Mouse (Mus musculus) MN1 (cell line): ENCODE measurements at regions not wholly inside any gene's neighbourhood (a gene's known extent, or its start where the extent isn't known, plus 50 kb on each side); places are given as distances from the start of the nearest gene placed in this dataset.

ENCODE experiments used
- DNase-seq: peaks from one replicate; pipeline ENCODE4 v3.0.0-alpha.2; 2016; ENCODE audit warnings: low spot score

DNA sequence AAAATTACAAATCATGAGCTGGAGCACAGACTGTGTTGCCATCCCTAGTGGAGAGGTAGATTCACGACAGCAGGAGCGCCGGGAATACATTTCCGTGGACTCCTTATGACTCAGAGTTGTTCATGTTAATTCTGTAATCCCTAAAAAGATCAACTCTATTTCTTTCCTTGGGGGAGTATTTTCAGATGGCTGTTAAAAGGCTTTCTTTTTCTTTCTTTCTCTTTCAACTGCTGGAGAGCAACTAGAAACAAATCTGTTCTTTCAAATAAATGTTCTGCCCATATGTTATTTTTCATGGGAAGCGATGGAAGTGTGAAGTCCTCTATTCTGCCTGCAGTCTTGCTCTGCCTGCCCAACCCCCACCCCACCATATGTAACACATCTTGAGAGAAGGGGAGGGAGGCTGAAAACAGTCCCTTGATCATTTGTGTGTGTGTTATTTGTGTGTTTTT lies 401.4 kb upstream of the Dcn start:
- no peak for DNase-seq

- DNase-seq = no peak
Measured at GRCm38 (mm10) chr10:97079575-97079974, 399.8 kb upstream of the Dcn start.

GRCm38 (mm10) chr10:97087286-97087685 lies 392.1 kb upstream of the Dcn start:
- no peak for DNase-seq

DNA sequence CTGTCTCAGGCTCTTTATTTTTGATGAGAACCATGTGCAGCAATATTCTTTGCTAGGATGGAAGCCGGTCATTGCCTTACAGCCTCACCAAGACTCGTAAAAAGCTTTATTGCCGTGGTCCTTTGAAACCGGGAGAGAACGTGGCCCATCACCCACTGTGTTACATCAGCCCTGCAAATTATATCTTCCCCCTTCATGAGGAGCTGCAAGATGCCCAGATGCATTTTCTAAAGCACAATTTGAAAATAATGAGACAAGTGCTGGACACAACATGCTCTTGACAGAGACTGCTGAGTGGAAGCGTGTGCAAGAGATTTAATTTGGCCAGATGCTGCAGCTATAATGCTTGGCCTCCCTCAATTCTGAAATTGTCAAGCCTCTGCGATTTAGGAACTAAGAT lies 389.2 kb upstream of the Dcn start:
- no peak for DNase-seq

DNA sequence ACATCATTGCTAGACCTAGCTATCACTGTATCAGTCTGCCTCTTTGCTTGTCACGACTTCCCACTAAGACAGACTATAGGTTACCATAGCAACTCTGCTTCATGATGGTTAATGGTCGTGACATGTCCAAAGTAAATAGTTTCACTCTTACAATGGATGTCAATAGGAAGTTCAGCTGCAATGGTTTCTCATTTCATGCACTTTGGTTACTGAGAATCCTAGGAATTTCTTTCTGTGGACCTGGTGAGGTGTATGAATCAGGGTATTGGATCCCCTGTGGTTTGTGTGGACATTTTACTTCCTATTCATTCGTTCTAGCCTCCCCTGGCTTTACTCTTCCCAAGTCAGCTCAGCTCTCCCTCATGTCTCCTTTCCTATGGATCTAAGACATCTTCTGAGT lies 385.5 kb upstream of the Dcn start:
- DNase-seq = no peak

DNA sequence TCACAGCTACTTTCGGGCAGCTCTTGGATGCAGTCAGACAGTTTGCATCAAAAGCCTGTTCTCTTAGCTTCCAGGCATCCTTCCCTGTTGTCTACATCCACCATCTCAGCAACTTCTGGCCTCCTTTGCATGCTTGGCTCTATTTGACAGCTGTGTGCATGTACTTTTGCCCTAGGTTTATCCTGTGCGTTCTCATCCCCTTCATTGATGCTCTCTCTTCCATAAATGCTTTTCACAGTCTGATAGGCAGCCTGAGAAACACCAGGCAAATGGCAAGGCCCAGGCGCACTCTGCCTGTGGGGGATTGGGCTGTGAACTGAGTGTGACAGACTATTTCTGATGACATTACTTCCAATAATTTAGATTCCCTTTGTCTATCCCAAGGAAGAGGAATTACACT lies 364.9 kb upstream of the Dcn start:
- DNase-seq = no peak

DNA sequence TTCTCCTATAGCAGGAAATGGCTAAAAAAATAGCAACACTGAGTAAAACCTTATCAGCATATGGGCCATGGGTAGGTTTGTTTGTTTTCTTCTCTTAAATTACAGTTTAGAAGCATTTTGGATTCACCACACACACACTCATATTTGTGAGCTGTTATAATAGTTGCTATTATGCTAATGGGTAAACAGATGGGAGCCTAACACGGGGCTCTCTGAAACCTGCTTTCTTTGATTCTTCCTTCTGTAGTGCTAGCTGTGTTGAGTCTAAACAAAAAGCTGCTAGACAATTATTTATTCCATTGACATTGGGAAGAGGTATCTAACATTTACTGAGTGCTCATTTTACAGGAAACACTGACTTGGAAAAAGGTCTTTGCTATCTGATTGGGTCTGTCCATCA lies 356.7 kb upstream of the Dcn start:
- no peak for DNase-seq

DNA sequence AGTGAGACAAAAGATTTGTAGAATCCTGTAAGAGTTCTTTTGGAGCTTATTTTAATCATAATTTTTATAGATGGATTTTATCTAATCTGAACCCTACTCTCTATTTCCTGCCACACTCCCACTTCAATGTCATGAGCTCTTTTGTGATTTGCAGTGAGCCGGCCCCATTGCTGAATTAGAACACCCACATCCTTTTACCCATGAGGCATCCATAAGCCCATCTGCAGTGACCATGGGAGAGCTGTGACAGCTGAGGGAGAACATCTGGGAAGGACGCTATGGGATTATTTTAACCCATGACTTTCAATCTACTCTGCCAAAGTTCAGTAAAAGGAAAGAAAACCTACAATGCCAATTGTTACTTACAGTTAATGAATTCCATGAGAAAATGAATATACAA lies 337.8 kb upstream of the Dcn start:
- no peak for DNase-seq

DNA sequence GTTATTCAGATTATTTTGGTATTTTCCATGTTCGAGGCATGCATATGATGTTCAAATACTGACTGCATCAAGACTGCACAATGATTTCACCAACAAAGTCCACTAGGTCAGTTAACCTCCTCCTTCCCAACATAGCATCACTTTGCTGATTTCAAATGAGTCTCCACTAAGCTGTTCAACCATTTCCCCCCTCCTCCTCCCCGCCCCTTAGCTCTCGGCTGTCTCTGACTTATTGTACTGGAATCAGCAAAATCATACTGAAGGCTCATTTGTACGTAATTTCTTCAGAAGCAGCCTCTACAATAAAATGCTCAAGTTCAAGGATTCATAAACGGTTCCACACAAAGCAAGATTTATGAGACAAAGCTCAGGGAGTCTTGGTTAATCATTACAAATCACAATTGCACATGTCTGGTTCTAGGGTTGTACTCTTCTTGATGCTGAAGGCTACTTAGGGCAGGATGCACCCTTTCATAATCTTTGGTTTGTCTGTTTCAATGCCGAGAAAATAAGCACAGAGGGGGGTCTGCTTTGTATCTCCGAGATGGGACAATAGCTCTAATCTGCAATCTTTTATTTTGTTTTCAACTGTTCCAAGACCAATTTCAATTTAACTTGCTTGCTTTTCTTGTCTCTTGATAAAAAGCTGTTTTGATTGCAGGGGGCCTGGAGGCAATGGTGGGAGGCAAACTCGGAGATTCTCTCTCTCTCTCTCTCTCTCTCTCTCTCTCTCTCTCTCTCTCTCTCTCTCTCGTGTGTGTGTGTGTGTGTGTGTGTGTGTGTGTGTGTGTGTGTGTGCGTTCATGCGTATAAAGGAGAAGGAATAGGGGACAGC lies 320.6 kb upstream of the Dcn start:
- peak; percentile 24 for DNase-seq

DNA sequence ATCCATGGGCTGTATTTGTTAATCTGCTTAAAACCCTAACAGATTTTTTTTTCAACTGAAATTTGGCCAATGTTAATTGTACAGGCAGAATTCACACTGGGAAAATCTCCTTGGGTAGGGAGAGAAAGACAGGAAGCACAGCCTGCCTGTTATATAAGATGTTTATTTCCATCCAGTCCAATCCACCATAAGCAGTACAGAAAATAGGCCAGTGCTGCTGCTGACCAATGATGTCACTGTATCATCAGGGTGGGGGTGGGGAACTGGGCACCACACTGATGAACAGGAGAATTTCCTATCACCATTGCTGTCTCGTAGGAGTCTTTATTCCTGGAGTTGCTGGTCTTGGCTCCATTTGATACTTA lies 320.0 kb upstream of the Dcn start:
- DNase-seq = peak; percentile 56

DNA sequence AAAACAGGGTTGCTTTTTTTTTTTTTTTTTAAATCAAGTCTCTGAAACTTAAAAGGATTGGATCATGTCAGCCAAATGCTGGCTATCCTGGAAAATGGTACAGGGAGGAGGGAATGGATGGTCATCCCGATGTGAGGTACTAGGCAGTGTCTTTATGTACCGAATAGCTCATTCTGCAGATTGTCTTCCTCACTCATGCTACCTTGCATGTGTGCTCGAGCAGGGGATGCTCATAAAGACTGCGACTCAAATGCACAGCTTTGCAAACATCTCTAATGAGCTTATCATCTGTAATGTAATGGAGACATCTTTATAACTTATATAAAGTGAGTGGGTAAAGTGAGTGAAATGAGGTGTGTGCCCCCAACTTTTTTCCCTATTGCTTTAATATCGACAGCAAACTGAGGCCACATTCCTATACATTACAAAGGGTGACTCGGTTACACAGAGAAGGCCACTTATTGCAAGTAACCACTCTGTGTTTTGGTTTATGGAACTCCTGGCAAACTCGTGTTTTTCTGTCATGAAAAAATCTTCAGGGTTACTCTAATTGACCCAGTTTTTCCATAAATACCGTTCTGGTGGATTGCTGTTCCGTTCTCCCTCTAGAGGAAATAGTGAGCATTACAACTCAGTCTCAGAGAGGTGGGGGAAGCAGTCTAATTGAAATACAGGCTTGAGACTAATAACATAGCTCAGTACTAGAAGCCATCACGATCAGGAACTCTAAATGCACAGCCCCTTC lies 319.4 kb upstream of the Dcn start:
- peak; percentile 74 for DNase-seq

DNA sequence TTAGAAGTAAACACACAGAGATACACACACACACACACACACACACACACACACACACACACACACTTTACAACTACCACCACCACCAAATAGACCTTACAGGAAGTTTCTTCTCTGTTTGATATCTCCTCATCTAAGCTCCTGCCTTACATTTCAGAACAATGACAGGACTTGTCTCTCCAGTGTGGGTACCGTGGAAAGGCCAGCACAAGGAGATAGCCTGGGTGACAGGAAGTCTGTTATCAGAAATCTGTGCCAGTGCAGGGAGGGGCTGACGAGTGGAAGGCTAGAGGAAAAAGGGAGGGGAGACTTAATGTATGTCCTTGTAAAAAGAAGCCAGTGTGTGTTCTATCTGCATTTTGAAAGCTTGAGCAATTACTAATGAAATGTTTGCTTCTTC lies 318.5 kb upstream of the Dcn start:
- DNase-seq = peak; percentile 13

DNA sequence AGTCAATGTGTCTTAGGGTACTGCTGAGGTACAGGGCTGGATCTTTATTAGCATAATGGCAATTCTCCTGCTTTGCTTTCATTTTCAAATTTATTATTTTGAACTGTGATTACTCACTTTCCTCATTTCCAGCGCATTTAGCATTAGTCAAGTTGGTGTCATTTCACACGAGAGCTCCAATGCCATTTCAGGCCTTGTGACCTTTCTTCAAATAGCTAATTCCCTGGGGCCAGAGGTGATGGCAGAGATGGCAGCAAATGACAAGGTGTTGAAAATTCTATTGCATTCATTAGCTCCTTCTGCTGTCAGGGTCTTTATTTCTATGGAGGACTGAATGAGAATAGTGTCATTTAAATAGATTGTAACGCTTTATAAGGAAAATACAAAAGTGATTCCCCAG lies 300.9 kb upstream of the Dcn start:
- DNase-seq = no peak

DNA sequence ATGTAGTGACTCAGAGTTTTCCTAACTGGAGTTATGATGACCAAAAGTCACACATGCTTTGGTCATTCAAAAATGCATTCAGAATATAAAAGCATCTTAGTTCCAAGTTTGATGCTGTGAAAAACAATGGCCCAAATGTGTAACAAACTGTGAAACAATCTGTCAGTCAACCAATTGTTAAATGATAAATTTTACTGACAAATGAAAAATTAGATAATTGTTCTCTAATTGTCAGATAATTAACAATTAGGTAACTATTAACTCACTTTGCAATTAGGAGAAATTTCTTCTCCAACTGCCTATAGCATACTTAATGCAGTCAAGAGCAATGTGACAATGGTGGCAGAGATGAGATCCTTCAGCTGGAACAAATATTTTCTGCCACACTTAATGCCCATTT lies 289.7 kb upstream of the Dcn start:
- no peak for DNase-seq

- no peak for DNase-seq
Measured at GRCm38 (mm10) chr10:97211238-97211695, 268.1 kb upstream of the Dcn start.

DNA sequence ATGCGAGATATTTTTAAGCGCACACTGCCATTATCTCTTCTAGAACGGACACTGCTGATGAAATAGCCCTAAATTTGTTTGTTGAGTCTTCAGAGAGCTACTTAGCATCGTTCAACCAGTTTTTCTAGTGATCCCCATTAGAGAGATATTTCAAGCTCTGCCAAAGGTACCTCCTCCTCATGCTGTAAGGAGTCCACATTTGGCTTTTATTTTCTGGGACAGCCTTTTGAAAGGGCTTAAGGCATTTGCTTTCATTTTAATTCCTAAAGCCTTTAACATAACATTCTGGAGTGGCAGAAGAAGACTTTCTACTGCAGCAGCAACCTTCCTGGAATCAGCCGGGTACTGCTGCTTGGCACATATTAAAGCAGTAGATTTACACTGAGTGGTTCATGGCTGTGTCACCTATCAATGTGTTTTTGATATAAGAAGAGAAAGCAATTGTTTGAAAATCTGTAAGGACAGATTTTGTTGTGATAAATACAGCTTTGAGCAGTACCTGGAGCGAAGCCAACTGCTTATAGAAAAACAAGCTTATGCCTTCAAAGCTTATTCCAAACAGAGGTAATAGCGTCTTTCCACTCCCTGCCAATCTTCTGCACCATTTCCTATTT lies 267.5 kb upstream of the Dcn start:
- DNase-seq = no peak

DNA sequence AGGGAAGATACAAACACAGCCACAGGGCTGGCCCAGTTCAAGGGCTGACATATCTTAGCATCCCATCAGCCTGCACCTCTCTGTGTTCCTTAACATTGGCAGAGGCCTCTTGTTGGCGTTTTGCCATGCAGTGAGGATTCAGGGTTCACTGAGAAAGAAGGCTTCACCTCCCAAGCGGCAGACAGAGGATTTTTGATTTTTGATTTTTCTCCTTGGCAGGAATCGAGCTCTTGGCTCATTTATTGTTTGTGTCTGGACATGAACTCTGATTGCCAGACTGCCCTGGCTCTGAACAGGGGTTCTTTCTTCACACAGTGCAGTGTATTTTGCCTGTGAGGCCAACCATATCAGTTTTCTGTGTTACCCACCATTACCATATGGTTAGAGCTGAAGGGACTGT lies 259.9 kb upstream of the Dcn start:
- peak; percentile 39 for DNase-seq

DNA sequence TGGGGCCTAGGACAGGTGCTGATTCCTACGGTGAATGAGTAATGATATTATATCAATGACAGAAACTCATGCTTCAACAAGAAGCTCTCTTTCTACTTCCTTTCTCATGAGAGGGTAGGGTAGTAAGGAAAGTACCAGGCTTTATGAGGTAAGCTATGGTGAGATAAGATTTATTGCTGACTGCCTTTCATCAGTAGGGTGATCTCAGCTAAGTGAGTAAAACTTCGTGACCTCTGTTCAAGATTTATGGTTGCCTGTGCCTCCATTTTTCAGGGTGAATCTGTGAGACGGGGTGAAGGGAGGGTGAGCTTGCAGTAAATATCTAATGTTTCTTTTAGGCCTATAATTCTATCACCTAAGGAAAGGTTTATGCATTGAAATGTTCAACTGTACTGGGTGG lies 259.0 kb upstream of the Dcn start:
- DNase-seq = no peak

GRCm38 (mm10) chr10:97235631-97236030 lies 243.8 kb upstream of the Dcn start:
- no peak for DNase-seq

DNA sequence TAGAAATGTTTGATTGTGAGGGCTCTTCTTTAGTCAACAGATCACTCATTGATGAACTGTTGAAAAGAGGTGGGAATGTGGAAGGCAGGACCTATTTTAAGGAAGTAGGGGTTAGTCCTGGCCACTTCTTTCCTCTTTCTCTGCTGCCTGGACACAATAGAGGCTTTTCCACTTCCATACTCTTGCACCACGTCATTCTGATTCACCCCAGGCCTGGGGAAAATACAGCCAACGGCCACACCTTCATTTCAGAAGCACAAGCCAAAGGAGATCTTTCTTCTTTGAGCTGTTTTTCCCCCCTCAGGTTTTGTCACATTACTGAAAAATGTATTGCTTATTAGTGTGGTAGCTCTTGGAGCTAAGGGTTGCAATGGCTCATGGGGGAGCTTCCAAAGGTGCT lies 237.9 kb upstream of the Dcn start:
- no peak for DNase-seq

DNA sequence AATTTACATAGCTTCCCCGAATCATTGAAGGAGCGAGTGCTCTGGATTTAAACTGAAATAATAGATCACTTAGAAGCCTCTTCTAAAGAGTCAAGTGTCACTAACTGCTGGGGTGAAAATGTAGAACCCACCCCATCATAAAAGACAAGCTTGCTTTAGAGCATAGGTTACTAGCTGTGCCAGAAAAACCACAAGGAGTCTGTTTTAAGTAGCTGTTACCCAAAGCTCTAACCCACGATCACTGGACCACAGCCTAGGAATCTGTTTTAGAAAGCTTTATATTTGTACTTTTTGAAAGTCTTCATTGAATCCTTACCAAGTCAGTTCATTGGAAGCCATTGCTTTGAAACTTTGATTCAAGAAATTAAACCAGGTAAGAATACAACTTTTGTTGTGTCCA lies 233.7 kb upstream of the Dcn start:
- DNase-seq = no peak

DNA sequence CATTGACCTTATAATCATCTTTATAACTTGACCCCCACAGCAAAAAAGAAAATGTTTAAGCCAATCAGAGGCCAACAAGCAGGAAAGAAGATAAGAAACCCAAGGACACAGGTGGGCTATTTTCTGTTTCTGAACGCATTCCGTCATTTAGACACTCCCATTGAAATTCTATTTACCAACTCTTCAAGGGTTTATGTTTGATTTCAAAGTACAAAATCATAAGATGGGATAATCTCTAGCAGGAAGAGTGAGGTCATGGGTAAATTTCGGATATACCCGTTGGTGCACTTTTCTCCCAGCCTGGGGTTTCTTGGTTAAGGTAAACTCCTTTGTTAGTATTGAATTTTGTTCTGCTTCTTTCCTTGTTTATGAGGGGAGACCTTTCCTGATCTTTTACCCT lies 230.9 kb upstream of the Dcn start:
- no peak for DNase-seq

DNA sequence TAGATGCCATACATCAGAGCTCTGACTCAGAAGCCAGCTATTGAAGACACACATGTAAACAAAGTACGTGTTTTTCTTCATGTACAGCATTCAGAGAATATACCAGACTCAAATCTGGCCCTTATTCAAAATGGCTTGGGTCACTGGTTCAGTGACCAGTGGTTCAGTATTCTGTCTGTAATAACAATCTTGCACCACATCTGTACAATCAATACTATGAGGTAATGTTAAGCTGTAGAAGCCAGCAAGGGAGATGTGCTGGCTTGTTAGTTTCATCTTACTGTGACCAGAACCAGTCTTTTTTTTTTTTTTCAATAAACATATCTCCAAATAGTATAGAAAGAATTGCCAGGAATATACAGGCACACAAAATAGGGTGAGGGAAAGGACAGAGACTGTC lies 229.6 kb upstream of the Dcn start:
- no peak for DNase-seq
